Mouse (Mus musculus) E14TG2a.4 (cell line): ENCODE data around the gene Gltp.

Experiments used
- CTCF ChIP-seq: conservative IDR thresholded peaks from 2 replicates; pipeline ENCODE4 v1.5.1; 2014; ENCODE audit warnings: low read length
- NANOG ChIP-seq: IDR thresholded peaks from 2 replicates; pipeline ENCODE4 v1.6.1; 2014; ENCODE audit warnings: borderline replicate concordance, low read length, mixed read lengths
- POU5F1 ChIP-seq: IDR thresholded peaks from 2 replicates; pipeline ENCODE4 v1.6.1; 2014; ENCODE audit warnings: low read length, borderline replicate concordance

DNA sequence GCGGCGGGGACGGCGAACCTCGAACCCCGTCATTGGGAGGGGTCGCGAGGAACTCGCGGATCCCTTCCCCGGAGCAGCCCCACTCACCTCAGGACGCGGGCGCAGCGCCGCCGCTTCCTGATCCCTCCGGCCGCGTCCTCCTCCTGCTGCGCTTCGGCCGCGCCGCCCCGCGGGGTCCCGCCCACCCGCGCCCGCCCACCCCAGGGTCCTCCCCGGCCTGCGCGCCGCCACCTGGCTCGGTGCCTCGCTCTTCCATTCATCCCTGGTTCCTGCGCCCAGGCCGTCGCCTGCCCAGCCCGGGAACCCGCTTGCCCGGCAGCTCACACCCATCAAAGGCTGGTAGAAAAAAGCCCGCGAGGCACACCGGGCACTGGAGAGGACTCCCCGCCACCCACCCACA, 32.5 kb downstream of the Gltp start, which contains the start of gene Trpv4:
- TF ChIP-seq CTCF (no peak), POU5F1 (no peak), NANOG (no peak)
